Mouse (Mus musculus) cortical plate, adult 2 months (tissue): ENCODE results near the gene Mtmr3.

Source experiments
- CTCF ChIP-seq: fragments of 200-500 bp; IDR thresholded peaks from 2 replicates; pipeline ENCODE4 v1.5.1; 2011; ENCODE audit warnings: mild to moderate bottlenecking, control low read depth, low read length; ENCODE audit not compliant: insufficient read depth; ENCODE audit errors: extremely low read depth
- POLR2A ChIP-seq: fragments of 200-500 bp; IDR thresholded peaks from 2 replicates; pipeline ENCODE4 v1.6.1; 2011; ENCODE audit warnings: mild to moderate bottlenecking, low read length, control low read depth; ENCODE audit not compliant: insufficient read depth; ENCODE audit errors: extremely low read depth

DNA sequence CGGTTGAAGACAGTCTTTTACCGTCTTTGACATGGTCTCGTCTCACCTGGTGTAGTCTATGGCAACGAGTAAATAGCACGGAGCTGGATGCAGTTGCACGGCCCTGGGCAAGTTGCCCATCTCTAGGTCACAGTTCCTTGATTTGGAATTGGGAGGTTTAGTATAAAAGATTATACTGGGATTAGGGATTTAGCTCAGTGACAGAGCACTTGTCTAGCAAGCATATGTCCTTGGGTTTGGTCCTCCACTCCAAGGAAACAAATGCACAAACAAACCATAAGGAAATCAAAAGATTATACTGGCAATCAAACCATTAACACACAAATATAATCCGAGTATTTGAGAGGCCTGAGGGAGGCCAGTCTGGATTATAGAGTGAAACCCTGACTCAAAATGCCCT lies 33.0 kb upstream of the Mtmr3 start:
- TF ChIP-seq POLR2A (no peak), CTCF (no peak)
